Mouse (Mus musculus) CH12.LX (cell line): ENCODE measurements at regions not wholly inside any gene's neighbourhood (a gene's known extent, or its start where the extent isn't known, plus 50 kb on each side); places are given as distances from the start of the nearest gene placed in this dataset.

Experiments
- NELFE ChIP-seq: IDR thresholded peaks from 2 replicates; pipeline ENCODE4 v1.6.1; 2011; ENCODE audit warnings: low read depth, low read length, improper control_type of control experiment
- ZNF384 ChIP-seq: IDR thresholded peaks from 2 replicates; pipeline ENCODE4 v1.6.1; 2012; ENCODE audit warnings: low read depth, low read length, improper control_type of control experiment, inconsistent platforms

DNA sequence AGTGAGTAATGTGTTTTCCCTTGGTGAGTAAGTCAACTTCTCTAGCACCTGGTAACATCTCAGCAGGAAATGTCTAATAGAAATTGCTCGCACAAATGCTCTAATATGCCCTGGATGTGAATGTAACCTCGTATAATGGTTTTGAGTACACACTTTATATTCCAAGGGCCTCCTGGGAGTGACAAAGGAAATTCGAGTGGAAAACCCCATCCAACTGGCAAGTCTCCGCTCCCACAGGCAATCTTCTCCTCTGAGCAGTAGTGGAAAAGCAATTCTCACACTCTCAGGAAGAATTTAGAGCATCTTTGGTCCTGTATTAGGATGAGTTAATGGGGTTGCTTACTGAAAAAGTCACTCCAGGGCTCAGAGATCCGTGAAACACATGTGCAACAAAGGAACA is 183.4 kb upstream of the Tll1 start:
- TF ChIP-seq NELFE (no peak), ZNF384 (no peak)
